Mouse (Mus musculus) 3T3-L1 (cell line): ENCODE measurements around the gene 1810062G17Rik.

ENCODE experiments used
- DNase-seq: peaks from one replicate; pipeline ENCODE4 v3.0.0-alpha.2; 2015; ENCODE audit warnings: low read depth, low spot score

1810062G17Rik gene

GRCm38 (mm10) chr3:36475532-36476087 is at the start of gene 1810062G17Rik, which contains the start of gene Anxa5:
1810062G17Rik (plus strand) TSS chr3:36475937.
Anxa5 (minus strand) TSS chr3:36475894.
- DNase-seq: peak; percentile 100

- DNase-seq: no peak
Measured at GRCm38 (mm10) chr3:36427386-36427785, 48.4 kb upstream of the 1810062G17Rik start.

- no peak for DNase-seq
Measured at GRCm38 (mm10) chr3:36430360-36430759, 45.4 kb upstream of the 1810062G17Rik start.

- DNase-seq: no peak
Measured at GRCm38 (mm10) chr3:36440280-36440679, 35.5 kb upstream of the 1810062G17Rik start.

GRCm38 (mm10) chr3:36442426-36442825 is 33.3 kb upstream of the 1810062G17Rik start:
- DNase-seq: peak; percentile 85

- no peak for DNase-seq
Measured at GRCm38 (mm10) chr3:36446041-36446440, 29.7 kb upstream of the 1810062G17Rik start.

GRCm38 (mm10) chr3:36446506-36446905 is 29.2 kb upstream of the 1810062G17Rik start:
- no peak for DNase-seq

- DNase-seq: no peak
Measured at GRCm38 (mm10) chr3:36446918-36447317, 28.8 kb upstream of the 1810062G17Rik start.

- DNase-seq: peak; percentile 99
Measured at GRCm38 (mm10) chr3:36449292-36450165, 26.2 kb upstream of the 1810062G17Rik start.

GRCm38 (mm10) chr3:36452502-36452901 is 23.2 kb upstream of the 1810062G17Rik start:
- no peak for DNase-seq

- no peak for DNase-seq
Measured at GRCm38 (mm10) chr3:36455124-36455523, 20.6 kb upstream of the 1810062G17Rik start.

GRCm38 (mm10) chr3:36455566-36455965 is 20.2 kb upstream of the 1810062G17Rik start:
- DNase-seq: no peak

- DNase-seq: no peak
Measured at GRCm38 (mm10) chr3:36460717-36461116, 15.0 kb upstream of the 1810062G17Rik start.

- no peak for DNase-seq
Measured at GRCm38 (mm10) chr3:36461819-36462218, 13.9 kb upstream of the 1810062G17Rik start.

GRCm38 (mm10) chr3:36462348-36462747 is 13.4 kb upstream of the 1810062G17Rik start:
- DNase-seq: no peak

GRCm38 (mm10) chr3:36465538-36465937 is 10.2 kb upstream of the 1810062G17Rik start:
- no peak for DNase-seq

- DNase-seq: peak; percentile 98
Measured at GRCm38 (mm10) chr3:36467632-36468031, 8.1 kb upstream of the 1810062G17Rik start.

GRCm38 (mm10) chr3:36468871-36469270 is 6.9 kb upstream of the 1810062G17Rik start:
- peak; percentile 76 for DNase-seq

- no peak for DNase-seq
Measured at GRCm38 (mm10) chr3:36471856-36472255, 3.9 kb upstream of the 1810062G17Rik start.

GRCm38 (mm10) chr3:36473222-36473621 is 2.5 kb upstream of the 1810062G17Rik start:
- no peak for DNase-seq

GRCm38 (mm10) chr3:36474421-36474820 is 1.3 kb upstream of the 1810062G17Rik start:
- peak; percentile 55 for DNase-seq

- peak; percentile 70 for DNase-seq
Measured at GRCm38 (mm10) chr3:36474938-36475483, 726 bp upstream of the 1810062G17Rik start.
